Mouse (Mus musculus) neural tube, embryonic 10.5 days (tissue): ENCODE measurements around the gene Znrf3.

Experiments used
- DNase-seq: peaks from one replicate; pipeline ENCODE4 v3.0.0-alpha.2; 2017; ENCODE audit warnings: low spot score; ENCODE audit errors: extremely low spot score

Gene Znrf3

GRCm38 (mm10) chr11:5398301-5399053, 46.2 kb downstream of the Znrf3 start:
- no peak for DNase-seq

GRCm38 (mm10) chr11:5390969-5391831, 53.4 kb downstream of the Znrf3 start:
- peak; percentile 20 for DNase-seq

GRCm38 (mm10) chr11:5382652-5383051, 62.0 kb downstream of the Znrf3 start:
- no peak for DNase-seq

GRCm38 (mm10) chr11:5381226-5381625, 63.4 kb downstream of the Znrf3 start:
- DNase-seq, result no peak

- no peak for DNase-seq
Measured at GRCm38 (mm10) chr11:5380275-5380674, 64.4 kb downstream of the Znrf3 start.

- DNase-seq, result no peak
Measured at GRCm38 (mm10) chr11:5369176-5369575, 75.5 kb downstream of the Znrf3 start.

GRCm38 (mm10) chr11:5368492-5368891, 76.2 kb downstream of the Znrf3 start:
- DNase-seq, result no peak

GRCm38 (mm10) chr11:5355266-5355764, 89.3 kb downstream of the Znrf3 start:
- DNase-seq, result no peak

GRCm38 (mm10) chr11:5354753-5355152, 89.9 kb downstream of the Znrf3 start:
- no peak for DNase-seq

- DNase-seq, result peak; percentile 1
Measured at GRCm38 (mm10) chr11:5353032-5353431, 91.6 kb downstream of the Znrf3 start.

- DNase-seq, result no peak
Measured at GRCm38 (mm10) chr11:5349483-5349882, 95.2 kb downstream of the Znrf3 start.

GRCm38 (mm10) chr11:5346845-5347640, 97.6 kb downstream of the Znrf3 start:
- DNase-seq, result no peak

- no peak for DNase-seq
Measured at GRCm38 (mm10) chr11:5343748-5344147, 100.9 kb downstream of the Znrf3 start.

GRCm38 (mm10) chr11:5339732-5340131, 104.9 kb downstream of the Znrf3 start:
- DNase-seq, result no peak

GRCm38 (mm10) chr11:5336852-5337251, 107.8 kb downstream of the Znrf3 start:
- no peak for DNase-seq

- DNase-seq, result no peak
Measured at GRCm38 (mm10) chr11:5336269-5336668, 108.4 kb downstream of the Znrf3 start.

GRCm38 (mm10) chr11:5330851-5331250, 113.8 kb downstream of the Znrf3 start:
- no peak for DNase-seq

GRCm38 (mm10) chr11:5327693-5328092, 117.0 kb downstream of the Znrf3 start:
- DNase-seq, result no peak

- no peak for DNase-seq
Measured at GRCm38 (mm10) chr11:5326252-5326651, 118.4 kb downstream of the Znrf3 start.

- DNase-seq, result no peak
Measured at GRCm38 (mm10) chr11:5325217-5325616, 119.4 kb downstream of the Znrf3 start.

- no peak for DNase-seq
Measured at GRCm38 (mm10) chr11:5324296-5324695, 120.4 kb downstream of the Znrf3 start.
